Mouse (Mus musculus) heart, embryonic 12.5 days (tissue): ENCODE measurements around the gene Vma21. TPM values are rescaled to one million over a fixed set of nuclear protein-coding genes. Genes with fewer than 3 reads are reported as not detected.

Source experiments
- ATAC-seq: fragments of 200-750 bp; cut with Nextera tagmentation; 2 replicates; pipeline ENCODE4 v1.8.0; 2017; ENCODE audit warnings: moderate TSS enrichment, moderate library complexity; ENCODE audit not compliant: insufficient number of reproducible peaks, low FRiP score
- H3K27ac ChIP-seq: fragments of 300-500 bp; sonication (generic); 2 replicates; pipeline ENCODE4 v1.5.1; 2016; ENCODE audit warnings: mild to moderate bottlenecking, moderate library complexity; ENCODE audit not compliant: poor library complexity, severe bottlenecking
- H3K27me3 ChIP-seq: fragments of 300-500 bp; sonication (generic); replicated peaks from 2 replicates; pipeline ENCODE4 v1.6.1; 2016; ENCODE audit warnings: mild to moderate bottlenecking, moderate library complexity
- H3K36me3 ChIP-seq: fragments of 300-500 bp; sonication (generic); 2 replicates; pipeline ENCODE4 v1.6.1; 2016; ENCODE audit warnings: mild to moderate bottlenecking, moderate library complexity
- H3K4me1 ChIP-seq: fragments of 300-500 bp; sonication (generic); replicated peaks from 2 replicates; pipeline ENCODE4 v1.6.1; 2016; ENCODE audit warnings: mild to moderate bottlenecking
- H3K4me2 ChIP-seq: fragments of 300-500 bp; sonication (generic); 2 replicates; pipeline ENCODE4 v1.6.1; 2016; ENCODE audit warnings: mild to moderate bottlenecking, moderate library complexity
- H3K4me3 ChIP-seq: fragments of 300-500 bp; sonication (generic); 2 replicates; pipeline ENCODE4 v1.5.1; 2016; ENCODE audit warnings: mild to moderate bottlenecking
- H3K9ac ChIP-seq: fragments of 300-500 bp; sonication (generic); 2 replicates; pipeline ENCODE4 v1.6.1; 2016; ENCODE audit warnings: mild to moderate bottlenecking, moderate library complexity
- H3K9me3 ChIP-seq: fragments of 300-500 bp; sonication (generic); replicated peaks from 2 replicates; pipeline ENCODE4 v1.6.1; 2016; ENCODE audit warnings: mild to moderate bottlenecking, moderate library complexity
- WGBS: fragments of 180-500 bp; shearing (Covaris S2); methylation state at CpG from one replicate; pipeline ENCODE4 v1.1.7; 2016; 5-methylcytosine and 5-hydroxymethylcytosine counted together
- polyA plus RNA-seq: library from polyadenylated mRNA; unstranded; fragments of >200 nt; fragmentation: Nextera tagmentation; extraction: Ambion mirVana; gene quantifications from 2 replicates; pipeline ENCODE4 v1.2.1, GENCODE M21; 2016

Vma21 gene
- 52.5 and 54.8 TPM in 2 replicates for polyA plus RNA-seq

DNA sequence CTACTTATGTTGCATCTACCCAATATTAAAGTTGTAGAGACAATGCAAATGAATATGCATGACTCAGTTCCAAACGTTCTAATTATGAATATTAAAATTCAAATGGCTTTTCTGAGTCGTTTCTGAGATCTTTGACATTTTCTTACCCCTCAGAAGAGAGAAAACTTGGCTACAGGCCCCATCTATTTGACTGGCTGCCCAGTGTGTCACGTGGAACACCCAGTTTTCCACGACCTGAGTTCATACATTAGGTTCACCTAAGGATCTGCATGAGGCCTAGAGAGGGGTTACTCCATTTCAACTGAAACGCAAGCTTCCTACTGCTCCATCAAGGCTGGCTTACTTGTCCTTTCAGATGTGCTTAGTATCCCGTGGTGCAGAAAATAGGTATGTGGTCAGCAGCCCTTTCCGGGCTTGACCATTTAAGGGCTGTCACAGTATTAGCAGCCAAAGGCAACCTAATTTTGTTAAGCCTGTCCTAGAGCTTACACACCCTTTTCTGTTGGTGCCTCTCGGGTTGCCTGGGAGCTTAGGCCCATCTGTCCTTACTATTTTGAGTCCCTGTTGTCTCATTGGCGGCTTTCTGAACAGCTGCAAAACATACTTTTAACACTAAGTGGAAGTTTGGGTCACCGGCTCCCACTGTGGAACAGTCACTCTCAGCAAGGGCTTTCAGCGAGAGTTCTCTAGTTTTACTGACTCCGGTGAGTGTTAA, at the start of gene Vma21:
Vma21 (plus strand) TSS at position 294 of the 715 bp plus-strand sequence.
- Histone ChIP-seq H3K27ac (peak within 1 kb of the TSS; percentile 82), H3K9me3 (no peaks in the 10 kb centered on the region), H3K9ac (peak within 1 kb of the TSS; percentile 82), H3K4me3 (peak within 1 kb of the TSS; percentile 86), H3K27me3 (no peaks in the 10 kb centered on the region), H3K36me3 (no peaks in the 10 kb centered on the region), H3K4me1 (no peaks in the 10 kb centered on the region), H3K4me2 (peak within 1 kb of the TSS; percentile 67)
- ATAC-seq = no peak
- WGBS = 36% methylated on average over 12 of the region's 12 CpGs

DNA sequence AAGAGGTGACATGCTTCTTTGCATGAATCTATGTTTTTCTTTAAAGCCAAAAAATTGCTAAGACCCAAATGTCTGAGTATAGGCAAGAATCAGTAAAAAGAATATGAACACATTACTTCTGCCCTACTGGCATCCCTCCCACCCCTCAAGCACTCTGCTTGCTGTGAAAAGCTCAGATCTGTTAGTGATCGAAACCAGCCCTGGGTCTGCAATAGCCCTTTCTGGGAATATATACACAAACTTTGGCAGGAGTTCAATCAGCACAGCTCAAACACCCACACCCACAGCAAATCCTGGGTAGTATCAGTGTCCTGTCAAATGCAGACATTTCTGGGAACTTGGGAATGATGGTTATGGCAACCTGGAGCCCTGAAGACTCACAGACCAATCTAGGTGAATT, 47.8 kb upstream of the Vma21 start:
- no peaks in the 10 kb centered on the region for H3K4me1 ChIP-seq
- H3K9ac ChIP-seq = no peak overlapping the region
- 0 out of 2 replicates have a peak, but pooled peaks cover 4% of the 10 kb centered on the region for H3K27me3 ChIP-seq
- H3K9me3 ChIP-seq = no peaks in the 10 kb centered on the region
- H3K36me3 ChIP-seq = no peaks in the 10 kb centered on the region
- no peak overlapping the region for H3K27ac ChIP-seq
- no peak overlapping the region for H3K4me2 ChIP-seq
- no peak for ATAC-seq
- 42% methylated on average over 1 of the region's 1 CpGs for WGBS
- no peak overlapping the region for H3K4me3 ChIP-seq

DNA sequence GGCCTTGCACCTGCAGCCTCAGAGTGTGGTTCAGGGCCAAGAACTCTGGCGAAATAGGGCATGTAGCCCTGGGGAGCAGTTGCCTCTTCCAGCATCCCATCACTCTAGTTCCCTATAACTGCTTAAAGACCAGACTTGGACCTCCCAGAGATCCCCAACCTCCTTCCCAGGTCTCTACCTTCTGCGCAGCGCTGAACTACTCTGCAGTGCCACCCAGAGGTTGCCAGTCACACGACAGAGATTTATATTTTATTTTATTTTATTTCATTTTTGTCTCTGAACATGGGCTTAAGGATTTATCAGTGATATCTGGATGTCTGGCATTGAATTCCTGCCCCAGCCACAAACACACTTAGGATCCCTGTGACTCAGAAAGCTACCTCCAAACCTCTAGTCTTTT, 24.6 kb upstream of the Vma21 start:
- H3K4me3 ChIP-seq = no peak overlapping the region
- 7% methylated on average over 4 of the region's 4 CpGs for WGBS
- H3K27ac ChIP-seq = no peak overlapping the region
- no peaks in the 10 kb centered on the region for H3K4me1 ChIP-seq
- H3K4me2 ChIP-seq = no peak overlapping the region
- H3K36me3 ChIP-seq = no peaks in the 10 kb centered on the region
- 0 out of 2 replicates have a peak, but pooled peaks cover 7% of the 10 kb centered on the region for H3K27me3 ChIP-seq
- ATAC-seq = no peak
- H3K9ac ChIP-seq = no peak overlapping the region
- no peaks in the 10 kb centered on the region for H3K9me3 ChIP-seq

DNA sequence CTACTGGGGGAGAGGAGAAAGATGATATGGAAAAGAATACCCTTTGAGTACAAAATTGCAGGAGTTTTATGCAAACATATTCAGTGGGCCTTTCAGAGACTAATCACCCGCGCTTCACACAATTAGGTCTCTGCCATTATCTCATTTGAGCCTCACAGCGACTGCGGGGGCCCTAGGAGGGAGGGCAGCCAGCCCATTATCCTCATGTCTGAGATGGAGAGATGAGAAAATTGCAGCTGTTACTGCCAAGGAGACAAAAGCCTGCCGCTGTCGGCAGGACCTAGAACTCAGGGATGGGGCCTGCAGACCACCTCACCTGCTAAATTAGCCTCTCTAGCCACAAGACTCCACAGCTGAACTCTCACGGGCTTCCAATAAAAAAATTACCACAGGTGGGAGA, 18.0 kb upstream of the Vma21 start:
- H3K4me1 ChIP-seq = no peaks in the 10 kb centered on the region
- H3K27me3 ChIP-seq = 0 out of 2 replicates have a peak, but pooled peaks cover 5% of the 10 kb centered on the region
- no peak for ATAC-seq
- no peaks in the 10 kb centered on the region for H3K36me3 ChIP-seq
- no peaks in the 10 kb centered on the region for H3K9me3 ChIP-seq
- no peak overlapping the region for H3K27ac ChIP-seq
- 58% methylated on average over 7 of the region's 7 CpGs for whole genome bisulfite sequencing
- H3K4me3 ChIP-seq = no peak overlapping the region
- no peak overlapping the region for H3K4me2 ChIP-seq
- no peak overlapping the region for H3K9ac ChIP-seq

DNA sequence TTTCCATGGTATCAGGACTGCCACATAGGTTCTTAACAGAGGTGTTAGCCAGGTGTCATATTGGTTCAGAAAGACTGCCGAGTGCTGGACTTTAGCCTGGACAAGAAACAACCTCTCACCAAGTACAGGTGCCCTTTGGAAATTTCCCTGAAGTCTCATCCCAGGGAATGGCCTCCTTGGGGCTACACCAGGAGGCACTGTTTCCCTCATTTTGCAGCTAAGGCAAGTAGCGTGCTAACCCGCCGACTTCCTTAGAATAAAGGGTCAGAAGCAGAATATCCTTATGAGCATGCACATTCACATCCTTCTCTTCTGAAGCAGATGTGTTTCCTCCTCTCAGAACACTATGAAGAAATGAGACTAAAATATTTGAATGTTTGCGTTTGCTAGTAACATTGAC, 16.8 kb upstream of the Vma21 start:
- no peaks in the 10 kb centered on the region for H3K9me3 ChIP-seq
- 56% methylated on average over 5 of the region's 5 CpGs for WGBS
- ATAC-seq = no peak
- H3K4me2 ChIP-seq = no peak overlapping the region
- H3K9ac ChIP-seq = no peak overlapping the region
- no peak overlapping the region for H3K4me3 ChIP-seq
- H3K36me3 ChIP-seq = no peaks in the 10 kb centered on the region
- H3K27me3 ChIP-seq = 0 out of 2 replicates have a peak, but pooled peaks cover 5% of the 10 kb centered on the region
- no peaks in the 10 kb centered on the region for H3K4me1 ChIP-seq
- H3K27ac ChIP-seq = no peak overlapping the region

DNA sequence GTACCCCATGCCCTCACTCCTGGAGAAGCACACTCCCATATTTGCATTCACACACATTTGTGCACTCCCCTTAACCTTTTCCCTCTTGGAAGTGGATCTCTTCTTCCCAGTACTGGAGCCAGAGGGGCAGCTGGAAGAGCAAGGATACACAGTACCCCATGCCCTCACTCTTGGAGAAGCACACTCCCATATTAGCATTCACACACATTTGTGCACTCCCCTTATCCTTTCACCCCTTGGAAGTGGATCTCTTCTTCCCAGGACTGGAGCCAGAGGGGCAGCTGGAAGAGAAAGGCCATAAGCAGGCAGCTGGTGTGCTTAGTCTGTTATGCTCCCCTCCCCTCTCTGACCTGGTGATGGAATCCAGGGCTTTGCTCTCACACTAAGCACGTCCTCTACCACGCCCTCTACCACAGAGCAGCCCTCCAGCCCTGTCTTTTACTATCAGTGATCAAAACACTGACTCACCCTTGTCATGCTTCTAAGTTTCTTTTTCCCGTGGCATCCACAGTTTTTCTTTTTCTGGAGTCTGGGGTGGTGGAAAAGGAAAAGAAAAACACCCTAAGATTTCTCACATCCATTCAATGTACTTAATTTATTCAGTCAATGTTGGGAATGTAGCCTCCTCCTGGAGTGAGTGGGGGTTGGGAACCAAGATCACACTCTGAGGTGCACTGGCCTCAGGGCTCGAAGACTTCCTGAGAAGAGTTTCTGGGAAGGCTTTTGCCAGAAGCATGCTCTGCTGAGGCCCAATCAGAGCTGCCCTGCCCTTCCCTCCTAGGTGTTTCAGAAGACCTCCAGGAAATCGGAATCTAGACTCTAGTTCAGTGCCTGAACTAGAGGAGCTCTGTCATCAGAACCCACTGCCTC, 3.5 kb upstream of the Vma21 start:
- Histone ChIP-seq H3K4me2 (no peak overlapping the region), H3K4me1 (no peaks in the 10 kb centered on the region), H3K9me3 (no peaks in the 10 kb centered on the region), H3K27ac (no peak overlapping the region), H3K27me3 (no peaks in the 10 kb centered on the region), H3K36me3 (no peaks in the 10 kb centered on the region), H3K4me3 (no peak overlapping the region), H3K9ac (no peak overlapping the region)
- whole genome bisulfite sequencing = 27% methylated on average over 5 of the region's 5 CpGs
- ATAC-seq = no peak

DNA sequence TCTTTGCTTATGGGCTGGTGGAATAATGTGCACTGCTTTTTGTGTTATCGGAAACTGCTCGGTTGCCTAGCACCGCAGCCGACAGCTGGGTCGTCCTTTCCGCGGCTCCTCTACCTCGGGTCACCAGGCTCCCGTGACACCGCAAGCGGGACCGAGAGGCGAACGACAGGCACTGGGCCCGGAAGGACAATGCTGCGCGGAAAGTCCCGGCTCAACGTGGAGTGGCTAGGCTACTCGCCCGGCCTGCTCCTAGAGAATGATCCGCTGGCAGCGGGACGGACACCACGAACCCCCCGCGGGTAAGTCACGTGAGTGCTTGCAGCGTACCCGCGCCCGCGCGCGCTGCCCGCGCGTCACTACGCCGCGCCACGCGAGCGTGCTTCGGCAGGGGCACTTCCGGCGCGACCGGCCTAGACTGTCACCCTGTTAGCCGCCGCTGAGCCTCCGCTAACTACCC, 705 bp downstream of the Vma21 start:
- no peaks in the 10 kb centered on the region for H3K27me3 ChIP-seq
- no peaks in the 10 kb centered on the region for H3K36me3 ChIP-seq
- ATAC-seq = peak; percentile 98
- H3K9me3 ChIP-seq = no peaks in the 10 kb centered on the region
- H3K27ac ChIP-seq = peak overlapping the region; percentile 82
- H3K4me3 ChIP-seq = peak overlapping the region; percentile 86
- H3K9ac ChIP-seq = peak overlapping the region; percentile 82
- no peaks in the 10 kb centered on the region for H3K4me1 ChIP-seq
- peak overlapping the region; percentile 67 for H3K4me2 ChIP-seq
- 21% methylated on average over 52 of the region's 52 CpGs for WGBS

DNA sequence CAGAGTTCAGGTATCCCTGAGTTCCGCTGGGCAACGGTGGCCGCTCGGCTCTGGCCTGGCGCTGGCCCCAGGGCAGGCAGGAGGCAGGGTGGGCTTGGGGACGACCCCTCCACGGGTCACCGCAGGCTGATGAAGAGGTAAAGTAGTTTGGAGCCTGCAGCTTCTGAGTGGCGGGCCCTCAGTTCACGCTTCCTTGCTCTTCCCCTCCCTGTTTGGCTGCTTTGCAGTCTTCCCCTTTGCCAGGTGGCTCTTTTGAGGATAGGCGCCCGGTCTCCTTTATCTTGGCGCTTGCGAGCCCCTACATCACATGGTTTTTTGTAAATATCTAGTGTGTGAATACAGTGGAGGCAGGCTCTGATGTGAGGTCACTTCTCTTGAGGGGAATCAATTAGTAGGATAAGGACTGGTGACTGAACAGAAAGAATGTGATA, 1.2 kb downstream of the Vma21 start:
- Histone ChIP-seq H3K4me1 (no peaks in the 10 kb centered on the region), H3K9ac (peak overlapping the region; percentile 82), H3K4me3 (peak overlapping the region; percentile 86), H3K27me3 (no peaks in the 10 kb centered on the region), H3K4me2 (peak overlapping the region; percentile 66), H3K27ac (peak overlapping the region; percentile 82), H3K36me3 (no peaks in the 10 kb centered on the region), H3K9me3 (no peaks in the 10 kb centered on the region)
- ATAC-seq = no peak; the same call in none of the 2 replicates
- WGBS = 13% methylated on average over 14 of the region's 14 CpGs

DNA sequence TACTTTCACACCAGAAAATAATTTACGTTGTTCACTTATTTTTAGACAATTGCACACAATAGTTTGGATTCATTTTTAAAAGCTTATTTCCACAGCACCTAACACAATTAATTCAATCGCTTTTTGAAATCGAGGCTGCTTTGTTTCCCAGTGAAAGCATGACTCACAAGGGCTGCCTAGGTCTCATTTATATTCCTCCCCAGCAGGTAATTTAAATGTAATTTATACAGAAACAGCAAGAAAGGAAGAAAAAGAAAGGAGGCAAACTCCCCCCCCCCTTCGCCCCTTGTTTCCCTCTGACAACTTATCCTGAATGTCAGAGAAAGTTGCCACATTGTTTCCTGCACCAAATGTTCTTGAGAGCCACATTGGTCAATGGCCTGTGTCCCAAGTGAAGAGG, 23.2 kb downstream of the Vma21 start:
- H3K4me3 ChIP-seq = no peak overlapping the region
- H3K36me3 ChIP-seq = no peaks in the 10 kb centered on the region
- H3K4me2 ChIP-seq = no peak overlapping the region
- no peak overlapping the region for H3K27ac ChIP-seq
- no peaks in the 10 kb centered on the region for H3K27me3 ChIP-seq
- WGBS = 67% methylated on average over 4 of the region's 4 CpGs
- H3K9ac ChIP-seq = no peak overlapping the region
- no peaks in the 10 kb centered on the region for H3K4me1 ChIP-seq
- ATAC-seq = no peak
- H3K9me3 ChIP-seq = no peaks in the 10 kb centered on the region

DNA sequence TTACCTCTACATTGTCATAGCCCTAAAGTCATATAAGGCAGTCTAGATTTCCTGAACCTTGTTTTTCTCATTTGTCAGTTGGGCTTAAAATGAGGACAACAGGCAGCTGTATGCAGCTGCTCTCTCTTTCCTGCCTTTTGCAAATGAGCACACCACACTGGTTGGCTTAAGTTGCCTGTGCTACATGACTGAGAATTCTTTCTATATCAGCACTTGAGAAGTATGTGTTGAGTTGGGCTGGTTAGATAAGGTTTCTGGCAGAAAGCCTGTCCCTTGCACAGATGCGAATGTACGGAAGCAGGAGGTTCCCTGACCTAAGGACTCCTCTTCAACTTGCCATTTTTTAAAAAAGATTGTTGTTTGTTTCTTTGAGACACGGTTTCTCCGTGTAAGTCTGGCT, 31.0 kb downstream of the Vma21 start:
- H3K4me1 ChIP-seq = no peaks in the 10 kb centered on the region
- no peak overlapping the region for H3K9ac ChIP-seq
- no peaks in the 10 kb centered on the region; the same call in 1 of the 2 replicates for H3K9me3 ChIP-seq
- no peak overlapping the region for H3K4me3 ChIP-seq
- peaks cover 15% of the 10 kb centered on the region for H3K27me3 ChIP-seq
- no peaks in the 10 kb centered on the region for H3K36me3 ChIP-seq
- no peak for ATAC-seq
- H3K27ac ChIP-seq = no peak overlapping the region
- no peak overlapping the region for H3K4me2 ChIP-seq
- WGBS = 35% methylated on average over 4 of the region's 4 CpGs

DNA sequence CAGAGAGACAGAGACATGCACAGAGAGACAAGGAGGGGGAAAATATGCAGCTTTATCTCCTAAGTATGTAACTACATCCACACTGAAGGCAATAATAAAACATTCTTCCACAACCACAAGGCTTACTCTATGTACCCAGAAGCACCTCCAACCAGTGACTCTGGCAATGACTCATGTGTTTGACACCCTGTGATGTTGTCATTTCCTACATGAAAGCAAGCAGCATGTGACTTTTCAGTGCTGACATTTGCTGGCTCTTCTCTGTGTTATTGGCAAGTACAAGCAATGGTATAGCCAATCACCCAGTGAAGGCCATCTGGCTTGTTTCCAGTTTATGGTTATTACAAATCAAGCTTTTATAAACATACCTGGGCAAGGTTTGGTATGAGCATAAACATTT, 38.1 kb downstream of the Vma21 start:
- H3K9ac ChIP-seq = no peak overlapping the region

More for the DNA sequence above, 38.1 kb downstream of the Vma21 start:
- Histone ChIP-seq H3K27me3 (0 out of 2 replicates have a peak, but pooled peaks cover 7% of the 10 kb centered on the region), H3K4me3 (no peak overlapping the region), H3K4me2 (no peak overlapping the region), H3K9me3 (no peaks in the 10 kb centered on the region), H3K27ac (no peak overlapping the region), H3K36me3 (no peaks in the 10 kb centered on the region), H3K4me1 (no peaks in the 10 kb centered on the region)
- no peak for ATAC-seq
